Mouse (Mus musculus): ENCODE results near the gene Smtnl2.

DNA sequence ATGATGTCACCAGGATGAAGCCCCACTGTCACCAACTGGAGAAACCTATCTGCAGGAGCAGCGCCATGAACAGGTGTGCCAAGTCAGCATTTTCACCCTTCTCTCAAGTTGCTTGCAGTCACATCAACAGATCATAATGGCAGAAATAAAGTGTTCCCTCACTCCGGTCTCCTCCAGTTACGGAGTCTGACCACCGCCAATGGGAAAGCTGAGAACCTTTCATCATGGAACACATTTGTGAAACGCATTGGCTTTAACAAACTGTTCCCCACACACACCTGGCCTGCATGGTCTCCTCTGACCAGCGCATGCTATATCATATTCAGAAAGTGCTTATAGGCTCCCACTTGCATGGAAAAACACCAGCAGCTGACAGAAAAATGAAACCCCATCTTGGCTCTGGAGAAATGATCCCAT lies 23.4 kb downstream of the Smtnl2 start:
- TF ChIP-seq CTCF (IDR thresholded peaks at IDR 0.05; ENCODE audit: low read depth, low read length) (no peak), POLR2A (IDR thresholded peaks at IDR 0.05; ENCODE audit: insufficient read depth, low read length) (no peak), EP300 (IDR thresholded peaks at IDR 0.05; ENCODE audit: insufficient read depth, low read depth, low read length) (no peak)

Measured in ES-Bruce4 (cell line).